Mouse (Mus musculus): Measurements from ENCODE around the gene Mtif2. TPM values are rescaled to one million over a fixed set of nuclear protein-coding genes. Genes with fewer than 3 reads are reported as not detected.

Gene Mtif2
- total and polyA plus RNA-seq, 3 experiments = 6.9 to 49.8 (median 29.8) TPM

DNA sequence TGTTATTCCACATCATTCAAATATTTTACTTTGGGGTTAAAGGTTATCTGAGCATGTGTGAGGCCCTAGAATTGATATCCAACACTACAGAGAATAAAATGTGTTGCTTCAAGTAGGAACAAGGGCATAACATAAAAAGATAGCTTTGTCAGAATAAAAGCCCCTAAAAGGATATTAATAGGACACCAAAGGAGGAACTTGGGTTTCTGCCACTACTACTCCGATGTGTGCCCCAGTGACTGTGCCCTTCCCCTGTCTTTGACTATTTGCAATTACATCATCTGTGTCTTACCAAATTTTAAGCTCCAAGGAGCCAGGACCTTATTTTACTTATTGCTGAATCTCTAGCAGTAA, 23.2 kb downstream of the Mtif2 start:
- no peak for DNase-seq

DNA sequence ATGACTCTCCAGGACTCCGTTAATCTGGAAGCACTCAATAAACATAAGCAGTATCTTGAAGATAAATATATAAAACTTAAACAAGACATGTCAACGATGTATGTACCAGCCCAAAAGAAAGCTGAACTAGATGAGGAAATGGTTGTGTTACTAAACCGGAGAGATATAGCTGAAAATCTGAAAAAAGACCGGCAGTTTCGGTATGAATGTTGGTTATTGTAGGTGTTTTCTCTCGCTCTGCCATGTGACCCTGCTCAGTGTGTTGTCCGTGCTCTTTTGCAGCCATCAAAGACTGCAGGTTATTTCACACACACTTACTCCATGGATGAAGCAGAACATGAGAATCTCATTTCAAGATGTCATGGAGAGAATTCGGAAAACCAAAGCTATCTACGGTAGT, 34.2 kb downstream of the Mtif2 start:
- no peak for DNase-seq

DNA sequence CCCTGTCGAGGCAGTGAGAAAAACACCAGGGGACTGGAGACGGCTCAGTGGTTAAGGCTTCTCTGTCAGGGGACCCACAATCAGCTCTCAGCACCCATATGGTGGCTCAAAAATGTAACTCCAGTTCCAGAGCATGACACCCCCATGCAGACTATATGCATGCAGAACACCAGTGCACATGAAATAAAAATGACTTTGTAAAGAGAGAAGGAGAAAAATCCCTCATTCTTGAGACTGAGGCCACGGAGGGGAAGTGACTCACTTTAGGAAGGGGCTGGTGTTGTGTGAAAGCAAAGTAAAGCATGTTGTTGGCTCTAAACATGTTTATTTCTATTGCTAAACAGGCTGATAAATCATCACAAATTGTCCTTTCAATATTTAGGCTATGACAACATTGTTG, 34.8 kb downstream of the Mtif2 start:
- DNase-seq = no peak

DNA sequence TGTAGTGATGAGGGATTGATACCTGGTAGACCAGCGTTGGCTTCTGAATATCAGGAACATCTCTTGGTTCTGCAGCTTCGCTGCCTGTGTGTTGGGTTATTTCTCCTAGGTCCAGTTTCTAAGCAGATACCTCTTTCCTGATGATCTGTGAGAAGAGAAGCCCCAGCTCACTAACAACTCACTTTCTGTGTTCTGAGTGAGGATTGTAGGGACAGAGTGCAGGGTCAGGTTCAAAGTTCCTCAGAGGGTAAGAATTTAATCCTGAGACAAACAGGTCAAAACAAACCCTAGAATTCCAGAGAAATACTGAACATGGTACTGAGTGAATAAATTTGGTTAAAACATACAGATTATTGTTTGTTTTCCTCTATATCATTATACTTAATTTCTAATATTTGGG, 37.2 kb downstream of the Mtif2 start:
- no peak for DNase-seq

DNA sequence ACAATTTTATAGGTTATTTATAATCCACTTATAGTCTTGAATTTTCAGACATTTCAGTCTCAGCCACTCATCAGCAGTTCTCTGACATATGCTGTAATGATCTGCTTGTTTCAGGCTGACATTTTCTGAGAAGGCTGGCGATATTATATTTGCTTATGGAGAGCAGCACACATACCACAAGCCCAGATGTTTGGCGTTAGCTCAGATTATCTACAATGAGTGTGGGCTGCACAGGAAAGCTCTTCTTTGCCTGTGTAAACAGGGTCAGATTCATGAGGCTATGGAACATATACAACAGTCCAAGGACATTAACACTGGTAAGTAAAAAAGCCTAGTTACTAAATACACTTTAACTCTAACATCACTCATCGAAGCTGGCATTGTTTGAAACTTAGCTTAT, 45.3 kb downstream of the Mtif2 start:
- DNase-seq = no peak

DNA sequence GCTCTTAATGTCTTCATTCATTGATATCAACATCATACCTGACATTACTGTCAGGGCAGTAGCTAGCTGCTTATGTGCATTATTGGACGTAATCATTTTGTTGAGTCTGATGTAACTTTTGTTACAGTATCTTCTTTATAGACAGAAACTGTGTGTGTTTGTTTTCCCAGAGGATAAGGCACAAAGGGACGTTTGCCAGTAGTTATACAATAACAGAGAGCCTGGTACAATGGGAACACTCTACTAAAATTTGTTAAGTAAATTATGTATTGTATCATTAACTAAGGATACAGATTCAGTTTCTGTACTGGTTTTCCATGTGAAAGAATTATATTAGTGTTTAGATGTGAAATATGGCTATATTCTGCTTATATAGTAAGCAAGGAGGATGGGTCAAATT, 46.4 kb downstream of the Mtif2 start:
- DNase-seq = no peak

DNA sequence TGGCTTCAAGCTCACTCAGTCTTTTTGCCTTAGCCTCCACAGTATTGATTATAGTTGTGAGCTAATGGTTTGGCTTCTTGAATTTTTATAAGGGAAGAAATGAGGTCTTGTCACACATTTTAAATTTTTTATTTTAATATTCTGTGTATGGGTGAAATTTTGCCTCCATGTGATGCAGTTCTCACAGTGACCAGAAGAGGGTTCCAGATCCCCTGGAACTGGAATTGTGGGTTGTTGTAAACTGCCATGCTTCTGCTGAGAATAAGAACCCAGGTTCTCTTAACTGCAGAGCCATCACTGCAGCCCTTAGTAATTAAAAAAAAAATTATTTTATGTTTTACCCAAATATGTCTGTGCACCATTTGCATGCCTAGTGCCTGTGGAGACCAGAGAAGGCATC, 53.4 kb downstream of the Mtif2 start:
- DNase-seq = no peak

Other genes starting within 250 kb of the Mtif2 start
- gene Ccdc88a, start 152.8 kb upstream of the Mtif2 start, total RNA-seq (2021) = 10 to 100 TPM; 13.9 to 14.0 TPM
- gene Ccdc88a, start 152.8 kb upstream of the Mtif2 start, polyA plus RNA-seq (2012; rRNA removed) = 2.6 and 3.3 TPM in 2 replicates
- 10 to 100 TPM; 19.9 to 30.9 TPM for gene Prorsd1, start 11.4 kb upstream of the Mtif2 start, total RNA-seq (2021)
- 0.36 and 0.47 TPM in 2 replicates for gene Prorsd1, start 11.4 kb upstream of the Mtif2 start, polyA plus RNA-seq (2012; rRNA removed)
- under 1 TPM; 0.17 to 0.40 TPM for gene Clhc1, start 21.5 kb downstream of the Mtif2 start, total RNA-seq (2021)
- not detected in 2 replicates for gene Clhc1, start 21.5 kb downstream of the Mtif2 start, polyA plus RNA-seq (2012; rRNA removed)
- 100 to 1,000 TPM; 580 to 927 TPM for gene Rps27a, start 21.7 kb downstream of the Mtif2 start, total RNA-seq (2021)
- 8.1 and 8.9 TPM in 2 replicates for gene Rps27a, start 21.7 kb downstream of the Mtif2 start, polyA plus RNA-seq (2012; rRNA removed)
- 100 to 1,000 TPM; 354 to 360 TPM for gene Rtn4, start 166.5 kb downstream of the Mtif2 start, total RNA-seq (2021)
- 271 and 284 TPM in 2 replicates for gene Rtn4, start 166.5 kb downstream of the Mtif2 start, polyA plus RNA-seq (2012; rRNA removed)